Mouse (Mus musculus) c-Kit-positive CD71-negative TER-119-negative erythroid progenitor cells, embryonic 14.5 days (primary cell): ENCODE results near the gene 5430419D17Rik.

Experiments used
- DNase-seq: peaks from one replicate; pipeline ENCODE4 v3.0.0-alpha.2; 2013; ENCODE audit warnings: low read depth

Gene 5430419D17Rik

DNA sequence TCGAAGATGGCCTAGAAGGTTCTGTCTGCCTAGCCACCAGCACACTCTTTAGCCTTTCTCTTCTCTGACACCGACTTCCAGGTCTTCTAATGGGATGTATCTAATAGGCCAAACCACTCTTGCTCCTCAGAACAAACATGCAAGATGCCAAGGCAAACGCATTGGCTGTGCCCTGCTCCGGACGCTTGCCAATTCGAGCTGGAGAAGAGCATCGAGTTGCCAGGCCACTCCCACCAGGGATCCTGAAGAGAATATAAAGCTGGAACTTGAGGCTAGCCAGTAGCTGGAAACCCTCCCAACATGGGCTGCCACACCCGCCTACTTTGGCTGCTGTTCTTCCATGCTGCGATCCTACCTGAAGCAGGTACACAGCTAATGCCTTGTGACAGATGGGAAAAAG is at the start of gene 5430419D17Rik:
TSS of gene 5430419D17Rik (plus strand) at position 282 of the 400 bp plus-strand sequence.
- DNase-seq, result no peak

- DNase-seq, result no peak
Observed at GRCm38 (mm10) chr7:131130021-131130420, 44.2 kb upstream of the 5430419D17Rik start.

DNA sequence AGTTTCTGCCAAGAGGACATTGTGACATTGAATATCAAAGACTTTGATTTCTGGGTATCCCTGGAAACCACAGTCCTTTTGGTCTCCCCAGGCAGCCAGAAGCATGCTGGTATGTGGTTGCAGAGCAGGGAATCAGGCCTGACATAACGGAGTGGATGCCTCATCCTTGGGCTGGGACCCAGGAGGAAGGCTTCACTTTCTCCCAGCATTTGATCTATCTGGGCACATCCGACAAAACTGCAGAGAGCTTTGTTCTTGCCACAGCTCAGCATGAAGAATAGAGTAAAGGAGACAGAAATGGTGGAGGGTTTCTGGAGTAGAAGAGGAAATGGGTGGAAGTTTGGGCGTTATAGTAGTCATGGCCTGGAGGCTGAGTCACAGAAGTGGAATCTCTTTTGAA is 41.0 kb upstream of the 5430419D17Rik start:
- DNase-seq, result no peak

GRCm38 (mm10) chr7:131146214-131146613 is 28.0 kb upstream of the 5430419D17Rik start, which contains the start of gene 4933402N03Rik:
Gene 4933402N03Rik, minus strand, starts transcription at chr7:131146314.
- DNase-seq, result no peak

GRCm38 (mm10) chr7:131150179-131150578 is 24.0 kb upstream of the 5430419D17Rik start:
- DNase-seq, result no peak

- no peak for DNase-seq
Observed at GRCm38 (mm10) chr7:131153044-131153443, 21.2 kb upstream of the 5430419D17Rik start.

DNA sequence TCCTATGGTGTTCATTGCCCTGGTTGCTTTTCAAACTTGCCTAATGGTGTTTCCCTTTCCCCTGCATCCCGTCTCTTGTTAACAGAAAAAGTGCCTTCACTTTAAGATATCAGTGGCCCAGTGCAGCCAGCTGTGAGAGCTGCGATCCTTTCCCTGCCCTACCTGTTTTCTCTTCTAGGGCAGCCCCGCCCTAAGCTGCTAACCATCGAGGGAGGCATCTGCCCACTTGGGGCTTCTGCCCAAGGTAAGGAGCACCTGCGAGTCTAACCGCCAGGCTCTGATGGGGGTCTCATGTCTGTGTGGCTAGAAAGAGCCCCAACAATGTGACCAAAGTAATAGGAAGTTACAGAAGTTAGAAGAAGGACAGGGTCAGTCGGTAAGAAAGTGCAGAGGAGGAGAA is 12.0 kb upstream of the 5430419D17Rik start:
- no peak for DNase-seq

DNA sequence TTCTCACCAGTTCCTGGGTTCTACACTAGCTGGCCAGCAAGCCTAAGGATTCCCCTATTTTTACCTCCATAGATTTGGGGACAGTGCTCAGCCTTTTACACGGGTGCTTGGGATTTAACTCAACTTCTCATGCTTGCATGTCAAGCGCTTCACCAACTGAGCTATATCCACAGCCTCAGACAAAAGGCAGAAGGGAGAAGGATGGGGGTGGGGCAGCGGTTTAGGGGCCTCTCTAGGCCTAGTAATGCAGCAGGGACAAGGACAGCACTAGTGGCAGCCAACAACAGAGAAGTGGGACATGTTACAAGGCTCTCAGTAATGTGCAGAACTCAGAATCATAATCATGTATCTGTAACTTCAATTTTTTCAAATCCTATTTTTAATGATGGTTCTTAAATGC is 6.4 kb upstream of the 5430419D17Rik start:
- no peak for DNase-seq

GRCm38 (mm10) chr7:131169099-131169498 is 5.1 kb upstream of the 5430419D17Rik start:
- DNase-seq, result no peak

DNA sequence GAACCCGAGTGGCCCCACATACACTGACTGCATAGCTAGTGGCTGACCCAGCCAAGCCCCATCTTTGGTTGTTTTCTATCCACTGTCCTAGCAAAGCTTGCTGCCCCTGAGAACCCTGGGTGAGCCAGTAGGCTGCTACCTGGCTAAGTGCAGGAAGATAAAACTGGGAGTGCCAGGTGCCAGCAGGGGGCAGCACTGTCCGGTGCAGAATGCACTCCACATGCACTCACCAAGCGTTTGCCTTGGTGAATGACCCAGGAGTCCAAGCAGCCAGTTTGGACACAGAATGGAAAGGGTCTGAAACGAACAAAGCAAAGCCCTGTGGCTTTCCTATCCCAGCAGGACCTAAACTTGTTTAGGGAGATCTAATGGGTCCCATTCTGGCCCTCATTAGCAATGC is 8.5 kb downstream of the 5430419D17Rik start:
- peak; percentile 9 for DNase-seq

DNA sequence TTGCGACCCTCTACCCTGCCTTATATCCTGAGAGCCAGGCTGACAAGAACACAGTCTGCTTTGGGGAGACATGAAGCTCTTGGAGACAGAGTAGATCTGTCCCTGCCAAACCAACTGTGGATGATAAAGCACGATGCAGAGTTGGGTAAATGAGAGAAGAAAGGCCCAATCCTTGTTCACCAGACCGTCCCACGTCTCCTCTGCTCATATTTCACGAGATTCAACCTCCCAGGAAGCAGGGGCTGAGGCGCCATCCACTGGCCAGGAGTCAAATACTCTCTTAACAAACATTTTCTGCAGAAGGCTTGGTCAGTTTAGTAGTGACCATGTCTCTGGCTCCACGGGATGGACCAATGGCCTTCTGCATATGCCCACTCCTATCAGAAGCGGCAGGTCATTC is 10.1 kb downstream of the 5430419D17Rik start:
- no peak for DNase-seq

GRCm38 (mm10) chr7:131187047-131187446 is 12.8 kb downstream of the 5430419D17Rik start:
- no peak for DNase-seq

GRCm38 (mm10) chr7:131187996-131188395 is 13.8 kb downstream of the 5430419D17Rik start:
- DNase-seq, result no peak

DNA sequence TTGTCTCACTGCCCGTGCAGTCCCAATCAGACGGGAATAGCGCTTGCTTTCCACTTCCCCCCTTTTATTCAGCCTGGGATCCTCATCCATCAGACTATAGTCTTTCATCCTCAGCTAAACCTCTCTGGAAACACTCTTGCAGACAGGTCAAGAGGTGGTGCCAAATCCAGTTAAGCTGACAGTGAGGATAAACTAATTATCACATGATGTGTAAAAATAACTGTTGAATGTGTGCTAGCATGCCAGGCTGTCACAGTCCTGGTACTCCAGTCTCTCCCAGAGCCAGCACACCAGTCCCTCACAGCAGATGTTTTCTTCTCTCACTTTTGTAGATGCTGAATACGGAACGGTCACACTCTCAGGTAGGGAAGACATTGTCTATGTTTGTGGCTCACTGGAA is 48.9 kb downstream of the 5430419D17Rik start:
- DNase-seq, result no peak

GRCm38 (mm10) chr7:131236091-131236490 is 61.9 kb downstream of the 5430419D17Rik start:
- DNase-seq, result no peak

DNA sequence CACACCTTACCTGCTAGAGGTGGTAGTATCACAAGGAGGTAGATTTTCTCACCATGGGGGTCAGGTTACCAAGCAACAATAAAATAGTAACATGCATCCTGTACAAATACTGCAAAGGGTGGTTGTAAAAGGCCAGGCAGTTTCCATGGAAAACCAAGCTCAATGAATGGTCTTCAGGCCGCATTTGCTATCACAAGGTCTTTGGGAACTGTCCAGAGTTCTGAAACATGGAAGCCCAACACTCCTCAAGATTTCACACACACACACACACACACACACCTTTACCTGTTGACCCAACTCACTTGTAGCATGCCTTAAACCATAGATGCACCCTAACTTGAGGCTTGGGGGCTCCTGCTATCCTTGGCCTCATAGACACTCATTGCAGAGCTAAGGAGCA is 70.8 kb downstream of the 5430419D17Rik start:
- DNase-seq, result peak; percentile 5

DNA sequence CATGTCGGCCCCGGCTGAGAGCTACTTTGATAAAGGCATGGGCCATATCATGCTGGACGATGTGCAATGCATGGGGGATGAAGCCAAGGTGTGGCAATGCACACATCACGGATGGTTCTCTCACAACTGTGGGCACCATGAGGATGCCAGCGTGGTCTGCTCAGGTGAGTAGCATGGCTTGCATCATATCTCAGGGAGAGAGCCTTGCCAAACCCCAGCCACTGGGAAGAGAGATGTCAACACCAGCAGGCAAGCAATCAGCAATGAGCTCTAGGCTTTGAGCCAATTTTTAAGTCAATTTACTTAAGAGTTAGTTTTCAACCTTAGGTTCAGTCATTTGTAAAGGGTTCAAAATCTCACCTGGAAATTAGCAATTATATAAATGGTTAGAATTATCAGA is 82.6 kb downstream of the 5430419D17Rik start:
- DNase-seq, result no peak

GRCm38 (mm10) chr7:131257309-131257708 is 83.1 kb downstream of the 5430419D17Rik start:
- no peak for DNase-seq

DNA sequence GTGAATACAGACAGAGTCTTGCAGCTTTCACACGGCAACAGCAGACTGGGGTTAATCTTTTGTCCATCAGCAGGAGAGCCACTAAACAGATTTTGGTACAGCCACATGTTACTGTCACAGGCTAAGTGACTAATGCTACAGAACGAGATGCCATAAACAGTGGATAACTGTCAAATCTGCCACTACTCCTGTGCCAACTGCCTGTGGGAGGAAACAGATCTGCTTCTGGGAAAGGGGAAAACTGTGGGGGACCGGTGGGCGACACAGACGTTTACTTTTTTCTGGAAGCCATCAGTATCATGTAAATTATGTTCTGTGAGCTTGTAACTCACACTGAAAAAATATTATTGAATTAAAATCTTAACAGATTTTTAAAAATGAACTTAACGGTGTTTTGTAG is 86.7 kb downstream of the 5430419D17Rik start:
- DNase-seq, result no peak

DNA sequence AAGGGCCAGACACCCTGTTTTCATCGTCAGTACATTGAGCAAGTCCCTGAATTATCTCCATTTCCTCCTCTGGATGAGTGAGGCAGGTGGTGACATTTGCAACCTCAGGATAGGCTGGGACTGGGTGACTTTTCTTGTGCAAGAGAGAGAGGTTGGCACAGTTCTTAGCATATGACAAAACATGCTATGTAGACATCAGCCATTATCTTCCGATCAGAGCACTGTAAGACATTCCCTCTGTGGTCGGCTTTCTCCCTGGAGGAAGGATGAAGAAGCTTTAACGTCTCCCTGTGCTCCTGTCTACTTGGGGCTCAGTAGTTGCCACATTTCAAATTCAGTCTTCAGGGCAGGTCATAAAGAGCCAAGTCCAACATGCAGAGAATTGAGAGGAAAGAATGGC is 90.0 kb downstream of the 5430419D17Rik start:
- DNase-seq, result no peak

DNA sequence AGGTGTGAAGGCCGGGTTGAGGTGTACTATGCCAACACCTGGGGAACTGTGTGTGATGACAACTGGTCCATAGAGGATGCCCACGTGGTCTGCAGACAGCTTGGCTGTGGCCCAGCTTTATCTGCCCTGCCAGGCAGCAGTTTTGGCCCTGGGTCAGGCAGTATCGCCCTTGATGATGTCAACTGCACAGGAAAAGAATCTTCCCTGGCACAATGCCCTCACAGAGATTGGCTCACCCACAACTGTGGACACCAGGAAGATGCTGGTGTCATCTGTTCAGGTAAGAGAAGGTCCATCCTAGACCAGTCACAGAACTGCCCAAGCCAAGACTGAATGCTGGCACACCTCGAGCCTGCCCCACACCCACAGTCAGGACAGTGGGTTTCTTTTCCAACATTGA is 91.6 kb downstream of the 5430419D17Rik start:
- no peak for DNase-seq

GRCm38 (mm10) chr7:131297151-131297550 is 122.9 kb downstream of the 5430419D17Rik start:
- no peak for DNase-seq

DNA sequence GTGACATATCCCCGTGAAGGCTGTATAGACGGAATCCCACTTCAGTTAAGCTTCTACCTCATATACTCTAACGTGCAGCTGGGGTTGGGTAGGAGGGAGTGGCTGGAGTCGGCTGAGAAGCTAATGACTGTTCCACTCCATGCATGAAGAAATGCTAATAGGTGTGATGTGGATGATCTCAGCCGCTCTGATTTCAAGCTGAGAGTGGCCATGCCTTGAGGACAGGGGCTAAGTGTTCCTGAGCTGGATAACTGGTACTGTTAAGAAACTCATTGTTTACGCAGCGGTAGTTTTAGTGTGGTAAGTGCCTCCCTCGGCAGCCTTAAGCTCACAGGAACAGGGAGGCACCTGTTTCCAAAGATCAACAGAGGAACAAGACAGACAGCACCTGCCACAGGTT is 129.1 kb downstream of the 5430419D17Rik start:
- DNase-seq, result no peak

DNA sequence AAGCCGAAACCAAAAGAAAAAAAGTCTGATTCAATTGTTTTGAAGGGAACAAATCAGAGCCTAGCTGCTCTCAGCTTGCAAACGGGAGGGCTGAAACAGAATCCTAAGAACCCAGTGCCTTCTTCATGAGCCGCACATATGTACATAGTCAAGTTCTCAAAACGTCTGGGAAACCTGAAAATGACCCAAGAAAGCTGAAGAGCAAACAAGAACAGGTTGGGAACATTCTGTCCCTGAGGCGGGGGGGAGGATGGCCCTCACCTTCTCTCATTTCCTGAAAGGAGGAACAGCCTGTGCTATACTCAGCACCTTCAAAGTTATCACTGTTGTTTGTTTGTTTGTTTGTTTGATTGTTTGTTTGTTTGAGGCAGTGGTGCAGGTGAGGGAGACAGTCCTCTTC is 132.5 kb downstream of the 5430419D17Rik start:
- DNase-seq, result no peak

DNA sequence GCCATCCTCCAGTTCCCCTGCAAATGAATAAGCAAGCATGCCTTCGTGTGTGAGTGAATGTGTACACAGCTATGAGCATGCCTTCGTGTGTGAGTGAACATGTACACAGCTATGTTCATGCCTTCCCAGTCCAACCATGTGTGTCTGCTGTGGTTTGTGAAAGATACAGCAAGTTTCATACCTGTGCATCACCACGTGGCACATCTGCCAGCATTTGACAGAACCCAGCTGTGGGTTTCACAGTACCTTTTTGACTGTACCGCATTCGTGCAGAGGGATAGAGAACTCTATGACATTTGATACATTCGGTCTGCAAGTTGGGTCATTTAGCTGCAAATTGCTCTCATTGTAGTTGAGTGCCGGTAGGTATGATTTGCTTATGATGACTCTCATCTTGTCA is 140.3 kb downstream of the 5430419D17Rik start:
- no peak for DNase-seq
